Mouse (Mus musculus): ENCODE results near the gene Tm7sf2. TPM values are rescaled to one million over a fixed set of nuclear protein-coding genes. Genes with fewer than 3 reads are reported as not detected.

Tm7sf2 gene
- polyA plus RNA-seq, 1 experiment: not detected

DNA sequence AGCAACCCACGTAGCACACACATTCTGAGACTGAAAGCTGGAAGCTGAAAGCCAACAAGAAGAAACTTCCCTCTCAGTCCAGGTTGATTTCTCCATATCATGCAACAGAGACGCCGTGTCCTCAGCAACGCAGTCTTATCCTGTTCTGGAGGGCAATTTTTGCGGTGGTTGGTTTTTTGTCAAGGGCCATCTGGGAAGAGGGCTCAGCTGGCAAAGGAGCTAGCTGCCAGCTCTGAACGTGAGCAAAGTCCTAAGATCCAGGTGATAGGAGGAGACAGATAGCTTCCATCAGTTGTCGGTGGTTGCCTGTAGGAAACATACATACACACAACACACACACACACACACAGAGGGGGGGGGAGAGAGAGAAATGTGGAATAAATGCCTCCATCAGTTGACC lies 29.8 kb downstream of the Tm7sf2 start:
- WGBS: 80% methylated on average over 7 of the region's 7 CpGs
- no peak for TF ChIP-seq CTCF (IDR thresholded peaks at IDR 0.05; ENCODE audit: insufficient read depth, low read depth, low read length)
- no peak for TF ChIP-seq POLR2A (IDR thresholded peaks at IDR 0.05; ENCODE audit: insufficient read depth, low read depth, low read length)
- Histone ChIP-seq H3K4me3 (ENCODE audit: insufficient read depth, low read depth, low read length) (no peak overlapping the region), H3K4me1 (ENCODE audit: control insufficient read depth, insufficient read depth, low read length) (no peaks in the 10 kb centered on the region), H3K27ac (ENCODE audit: insufficient read depth, low read depth, low read length) (no peak overlapping the region)

DNA sequence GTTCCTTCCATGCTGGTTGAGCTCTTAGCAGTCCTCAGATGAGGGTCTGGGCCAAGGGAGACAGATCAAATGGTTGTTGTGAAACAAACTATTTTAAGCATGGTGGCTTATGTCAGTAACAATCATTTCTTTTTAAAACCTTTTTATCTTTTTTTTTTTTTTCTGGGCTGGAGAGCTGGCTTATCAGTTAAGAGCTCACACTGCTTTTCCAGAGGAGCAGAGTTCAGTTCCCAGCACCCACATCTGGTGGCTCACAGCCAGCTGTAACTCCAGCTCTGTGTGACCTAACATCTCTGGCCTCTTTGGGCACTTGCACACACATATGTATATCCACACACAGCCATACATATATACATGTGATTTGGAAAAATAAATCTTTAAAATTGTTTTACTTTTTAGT lies 30.5 kb downstream of the Tm7sf2 start:
- no peaks in the 10 kb centered on the region for H3K4me1 ChIP-seq (ENCODE audit: control insufficient read depth, insufficient read depth, low read length)
- TF ChIP-seq POLR2A (IDR thresholded peaks at IDR 0.05; ENCODE audit: insufficient read depth, low read depth, low read length) (no peak), CTCF (IDR thresholded peaks at IDR 0.05; ENCODE audit: insufficient read depth, low read depth, low read length) (no peak)
- no peak overlapping the region for H3K4me3 ChIP-seq (ENCODE audit: insufficient read depth, low read depth, low read length)
- H3K27ac ChIP-seq (ENCODE audit: insufficient read depth, low read depth, low read length): no peak overlapping the region

DNA sequence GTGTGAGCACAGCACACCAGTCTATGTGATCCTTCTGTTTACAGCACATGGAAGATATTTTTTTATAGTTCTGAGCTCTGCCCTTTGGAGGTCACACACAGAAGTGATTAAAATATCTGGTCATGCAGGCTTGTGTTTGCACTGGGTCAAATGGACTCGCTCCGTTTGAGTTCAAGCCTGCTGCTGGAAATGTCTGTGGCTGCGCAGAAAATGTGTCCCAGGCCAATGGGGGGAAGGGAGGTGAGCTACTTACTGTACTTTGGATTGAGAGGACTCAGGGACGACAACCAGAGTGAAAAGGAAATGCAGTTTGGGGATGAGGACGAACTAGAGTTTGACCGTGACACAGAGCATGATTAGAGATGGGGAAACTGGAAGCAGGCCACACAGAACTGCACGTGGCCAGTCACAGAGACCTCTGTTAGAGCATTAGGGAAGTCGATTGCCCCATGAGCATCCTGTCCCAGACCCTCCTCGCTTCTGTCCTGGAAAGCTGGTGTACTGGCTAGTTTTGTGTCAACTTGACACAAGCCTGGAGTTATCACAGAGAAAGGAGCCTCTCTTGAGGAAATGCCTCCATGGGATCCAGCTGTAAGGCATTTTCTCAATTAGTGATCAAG lies 32.1 kb downstream of the Tm7sf2 start:
- H3K27ac ChIP-seq (ENCODE audit: insufficient read depth, low read depth, low read length): no peak overlapping the region
- 77% methylated on average over 9 of the region's 9 CpGs for WGBS
- no peaks in the 10 kb centered on the region for H3K4me1 ChIP-seq (ENCODE audit: control insufficient read depth, insufficient read depth, low read length)
- no peak for TF ChIP-seq CTCF (IDR thresholded peaks at IDR 0.05; ENCODE audit: insufficient read depth, low read depth, low read length)
- no peak for TF ChIP-seq POLR2A (IDR thresholded peaks at IDR 0.05; ENCODE audit: insufficient read depth, low read depth, low read length)
- H3K4me3 ChIP-seq (ENCODE audit: insufficient read depth, low read depth, low read length): no peak overlapping the region

DNA sequence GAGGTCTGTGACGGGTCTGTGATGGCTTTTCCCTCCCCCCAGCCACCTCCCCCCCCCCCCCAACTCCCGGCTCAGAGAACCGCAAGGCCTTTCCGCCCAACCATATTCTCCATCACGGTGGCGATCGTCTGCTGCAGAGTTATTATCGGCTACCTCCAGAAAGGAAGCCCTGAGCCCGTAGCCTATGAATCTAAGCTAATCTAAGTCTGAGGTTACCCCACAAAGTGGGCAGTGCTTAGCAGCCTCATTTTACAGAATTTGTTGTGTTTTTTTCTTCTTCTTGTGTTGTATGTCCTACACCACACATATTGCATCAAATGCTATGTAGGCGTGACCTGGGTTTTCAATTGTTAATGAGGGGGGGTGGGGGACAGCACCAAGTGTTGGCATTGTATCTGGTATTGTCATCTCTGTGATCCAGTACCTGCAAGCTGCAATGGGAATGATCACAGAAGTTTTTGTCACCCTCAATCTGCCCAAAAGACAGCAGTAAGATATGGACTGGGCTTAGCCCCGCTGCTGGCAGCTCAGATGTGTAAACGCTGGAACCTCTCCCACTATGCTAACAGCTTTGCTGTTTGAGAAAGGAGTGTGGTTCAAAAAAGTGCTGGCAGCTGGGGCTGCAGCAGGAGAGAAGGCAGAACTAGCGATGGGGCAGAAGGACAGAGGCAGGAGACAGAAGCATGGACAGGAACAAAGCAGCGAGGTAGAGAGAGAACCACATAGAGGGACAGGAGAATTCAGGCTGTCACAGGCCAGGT lies 37.5 kb downstream of the Tm7sf2 start:
- Histone ChIP-seq H3K4me3 (ENCODE audit: insufficient read depth, low read depth, low read length) (no peak overlapping the region), H3K27ac (ENCODE audit: insufficient read depth, low read depth, low read length) (no peak overlapping the region), H3K4me1 (ENCODE audit: control insufficient read depth, insufficient read depth, low read length) (no peaks in the 10 kb centered on the region)
- TF ChIP-seq CTCF (IDR thresholded peaks at IDR 0.05; ENCODE audit: insufficient read depth, low read depth, low read length) (no peak), POLR2A (IDR thresholded peaks at IDR 0.05; ENCODE audit: insufficient read depth, low read depth, low read length) (no peak)
- WGBS: 71% methylated on average over 14 of the region's 14 CpGs

DNA sequence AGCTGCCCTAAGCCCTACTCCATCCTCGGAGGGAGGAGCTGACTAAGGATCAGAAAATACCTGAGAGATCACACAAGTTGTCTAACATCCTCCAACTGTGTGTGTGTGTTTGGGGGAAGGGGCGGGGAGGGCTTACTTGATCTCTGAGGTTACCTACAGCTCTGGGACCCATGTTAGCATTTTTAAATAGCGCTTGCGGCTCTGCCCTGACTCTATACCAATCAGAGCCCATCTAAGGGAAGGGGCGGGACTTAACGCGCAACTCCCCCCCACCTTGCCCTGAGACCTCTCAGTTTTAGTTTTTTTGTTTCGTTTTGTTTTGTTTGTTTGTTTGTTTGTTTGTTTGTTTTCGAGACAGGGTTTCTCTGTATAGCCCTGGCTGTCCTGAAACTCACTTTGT lies 38.7 kb downstream of the Tm7sf2 start:
- H3K4me1 ChIP-seq (ENCODE audit: control insufficient read depth, insufficient read depth, low read length): no peaks in the 10 kb centered on the region
- H3K4me3 ChIP-seq (ENCODE audit: insufficient read depth, low read depth, low read length): no peak overlapping the region
- WGBS: 82% methylated on average over 9 of the region's 9 CpGs
- TF ChIP-seq POLR2A (IDR thresholded peaks at IDR 0.05; ENCODE audit: insufficient read depth, low read depth, low read length) (no peak), CTCF (IDR thresholded peaks at IDR 0.05; ENCODE audit: insufficient read depth, low read depth, low read length) (no peak)
- no peak overlapping the region for H3K27ac ChIP-seq (ENCODE audit: insufficient read depth, low read depth, low read length)

DNA sequence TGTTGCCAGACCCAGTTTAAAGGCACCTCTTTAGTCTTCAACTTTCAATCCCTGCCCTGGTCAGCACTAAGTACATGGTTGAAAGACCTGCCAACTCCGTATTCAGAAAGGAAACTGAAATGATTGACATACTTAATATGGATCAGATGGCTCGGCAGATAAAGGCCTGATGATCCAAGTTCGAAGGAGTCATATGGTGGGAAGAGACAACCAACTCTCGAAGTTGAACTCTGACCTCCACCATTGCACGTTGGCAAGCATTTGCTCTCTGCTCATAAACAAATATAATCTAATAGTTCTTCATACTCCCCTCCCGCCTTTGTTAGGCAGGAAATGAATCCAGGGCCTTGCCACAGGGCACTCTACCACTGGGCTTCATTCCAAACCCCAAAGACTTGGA lies 39.2 kb downstream of the Tm7sf2 start:
- Histone ChIP-seq H3K4me3 (ENCODE audit: insufficient read depth, low read depth, low read length) (no peak overlapping the region), H3K27ac (ENCODE audit: insufficient read depth, low read depth, low read length) (no peak overlapping the region), H3K4me1 (ENCODE audit: control insufficient read depth, insufficient read depth, low read length) (no peaks in the 10 kb centered on the region)
- WGBS: 85% methylated on average over 6 of the region's 6 CpGs
- no peak for TF ChIP-seq CTCF (IDR thresholded peaks at IDR 0.05; ENCODE audit: insufficient read depth, low read depth, low read length)
- TF ChIP-seq POLR2A (IDR thresholded peaks at IDR 0.05; ENCODE audit: insufficient read depth, low read depth, low read length): no peak

DNA sequence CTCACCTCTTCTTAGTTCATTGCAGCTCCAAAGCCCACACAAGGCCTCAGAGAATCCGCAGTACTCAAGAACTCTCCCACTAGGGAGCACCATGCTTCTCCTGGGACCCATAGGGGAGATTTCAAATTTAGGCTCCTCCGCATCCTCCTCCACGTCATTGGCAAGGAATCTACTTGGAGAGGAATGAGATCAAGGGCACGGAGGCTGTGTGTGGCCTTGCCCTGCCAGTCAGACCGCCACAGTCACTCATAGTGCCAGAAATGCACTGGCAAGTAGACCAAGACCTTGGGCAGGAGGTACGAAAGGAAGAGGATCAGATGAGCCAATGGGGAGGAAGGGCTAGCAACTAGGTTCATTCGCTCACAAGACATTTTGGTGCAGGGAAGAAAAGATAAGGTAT lies 44.2 kb downstream of the Tm7sf2 start:
- H3K4me1 ChIP-seq (ENCODE audit: control insufficient read depth, insufficient read depth, low read length): no peaks in the 10 kb centered on the region
- no peak overlapping the region for H3K4me3 ChIP-seq (ENCODE audit: insufficient read depth, low read depth, low read length)
- H3K27ac ChIP-seq (ENCODE audit: insufficient read depth, low read depth, low read length): no peak overlapping the region
- 81% methylated on average over 7 of the region's 7 CpGs for WGBS
- TF ChIP-seq CTCF (IDR thresholded peaks at IDR 0.05; ENCODE audit: insufficient read depth, low read depth, low read length): no peak
- TF ChIP-seq POLR2A (IDR thresholded peaks at IDR 0.05; ENCODE audit: insufficient read depth, low read depth, low read length): no peak

DNA sequence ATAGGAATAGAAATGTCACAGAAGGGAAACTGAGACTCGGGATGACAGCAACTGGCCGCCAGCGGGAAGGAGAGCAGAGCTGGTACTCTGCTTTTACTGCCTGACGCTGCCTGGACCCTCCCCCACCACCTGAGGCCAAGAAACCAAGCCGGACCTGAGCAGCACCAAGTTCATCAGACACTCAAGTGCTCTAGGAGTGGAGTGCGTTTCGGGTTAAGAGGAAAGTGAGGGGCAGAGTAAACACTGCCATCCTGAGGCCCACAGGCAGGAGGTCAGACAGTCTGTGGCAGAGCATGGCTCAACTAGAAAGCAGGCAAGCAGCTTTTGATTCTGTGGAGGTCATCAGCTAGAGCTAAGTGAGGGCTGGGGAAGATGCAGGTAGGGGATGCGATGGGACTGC lies 45.1 kb downstream of the Tm7sf2 start:
- WGBS: 74% methylated on average over 8 of the region's 8 CpGs
- no peak overlapping the region for H3K4me3 ChIP-seq (ENCODE audit: insufficient read depth, low read depth, low read length)
- no peaks in the 10 kb centered on the region for H3K4me1 ChIP-seq (ENCODE audit: control insufficient read depth, insufficient read depth, low read length)
- no peak overlapping the region for H3K27ac ChIP-seq (ENCODE audit: insufficient read depth, low read depth, low read length)
- TF ChIP-seq POLR2A (IDR thresholded peaks at IDR 0.05; ENCODE audit: insufficient read depth, low read depth, low read length) (no peak), CTCF (IDR thresholded peaks at IDR 0.05; ENCODE audit: insufficient read depth, low read depth, low read length) (no peak)

DNA sequence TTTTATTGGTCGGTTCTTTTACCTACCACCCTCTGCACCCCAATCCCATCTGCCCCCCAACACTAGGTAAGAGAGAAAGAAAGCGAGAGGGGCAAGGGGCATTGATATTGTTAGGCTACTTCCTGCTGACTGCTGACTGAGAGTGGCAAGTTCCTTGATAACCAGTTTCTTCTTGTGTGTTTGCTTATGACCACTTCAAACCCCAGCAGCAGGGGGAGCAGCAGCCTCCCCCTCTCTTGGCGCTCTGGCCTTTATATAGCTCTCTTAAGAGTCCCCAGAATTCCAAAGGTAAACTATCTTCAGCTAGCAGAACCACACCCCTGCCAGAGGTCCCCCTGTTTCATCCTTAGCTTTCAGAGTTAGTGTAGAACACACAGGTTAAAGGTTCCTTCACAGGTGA lies 47.9 kb downstream of the Tm7sf2 start:
- Histone ChIP-seq H3K4me3 (ENCODE audit: insufficient read depth, low read depth, low read length) (no peak overlapping the region), H3K4me1 (ENCODE audit: control insufficient read depth, insufficient read depth, low read length) (peaks cover 11% of the 10 kb centered on the region; the same call in 1 of the 2 replicates), H3K27ac (ENCODE audit: insufficient read depth, low read depth, low read length) (no peak overlapping the region)
- TF ChIP-seq CTCF (IDR thresholded peaks at IDR 0.05; ENCODE audit: insufficient read depth, low read depth, low read length) (no peak), POLR2A (IDR thresholded peaks at IDR 0.05; ENCODE audit: insufficient read depth, low read depth, low read length) (no peak)
- WGBS: 50% methylated on average over 3 of the region's 3 CpGs

Measured in olfactory bulb, adult 2 months (tissue).